Mouse (Mus musculus) adrenal gland, postnatal 14 days (tissue): ENCODE data around the gene 2210011C24Rik. TPM values are rescaled to one million over a fixed set of nuclear protein-coding genes. Genes with fewer than 3 reads are reported as not detected.
A peak's percentile ranks its signal among the peaks of the same experiment; 100 is the strongest.

Experiments used
- DNase-seq: peaks from one replicate; pipeline ENCODE4 v3.0.0; 2021; ENCODE audit warnings: mixed read lengths
- long read RNA-seq, 2 experiments: library from polyadenylated mRNA; stranded (forward); transcript quantifications; one replicate each; pipeline ENCODE4 v2.0.0; 2021
- total RNA-seq: library from RNA; stranded (reverse); gene quantifications from 2 replicates; pipeline ENCODE4 v1.2.3, GENCODE M21; 2021

2210011C24Rik gene
- not detected in 2 replicates for total RNA-seq
- long read RNA-seq, experiment 1, partial matches to known transcripts: 0 of 1 reads
- long read RNA-seq, experiment 1, other reads (novel, unspliced or antisense): 0 of 1 reads
- long read RNA-seq, experiment 2: 0 reads

- DNase-seq: no peak
These were observed at the start of gene 2210011C24Rik for GRCm38 (mm10) chr8:84011705-84012498. 2210011C24Rik (minus strand) TSS chr8:84012171.

- no peak for DNase-seq
These were observed 48.3 kb upstream of the 2210011C24Rik start for GRCm38 (mm10) chr8:84060245-84060644.

- no peak for DNase-seq
These were observed 47.3 kb upstream of the 2210011C24Rik start for GRCm38 (mm10) chr8:84059226-84059625.

- no peak for DNase-seq
These were observed 45.9 kb upstream of the 2210011C24Rik start for GRCm38 (mm10) chr8:84057827-84058226.

GRCm38 (mm10) chr8:84053229-84053628 lies 41.3 kb upstream of the 2210011C24Rik start:
- no peak for DNase-seq

- DNase-seq: no peak
These were observed 40.8 kb upstream of the 2210011C24Rik start for GRCm38 (mm10) chr8:84052746-84053145.

GRCm38 (mm10) chr8:84048171-84048570 lies 36.2 kb upstream of the 2210011C24Rik start:
- no peak for DNase-seq

- DNase-seq: no peak
These were observed 34.5 kb upstream of the 2210011C24Rik start for GRCm38 (mm10) chr8:84046505-84046904.

GRCm38 (mm10) chr8:84044900-84045299 lies 32.9 kb upstream of the 2210011C24Rik start, which contains the start of gene Rln3:
Rln3 (minus strand) TSS chr8:84045000.
- no peak for DNase-seq

GRCm38 (mm10) chr8:84044103-84044502 lies 32.1 kb upstream of the 2210011C24Rik start:
- no peak for DNase-seq

- DNase-seq: no peak
These were observed 31.0 kb upstream of the 2210011C24Rik start for GRCm38 (mm10) chr8:84042948-84043342.

GRCm38 (mm10) chr8:84042066-84042947 lies 30.3 kb upstream of the 2210011C24Rik start, which contains the start of gene Il27ra:
Il27ra (minus strand) TSS chr8:84042589.
- peak; percentile 86 for DNase-seq

GRCm38 (mm10) chr8:84039050-84039449 lies 27.1 kb upstream of the 2210011C24Rik start:
- DNase-seq: peak; percentile 83

- DNase-seq: peak; percentile 75
These were observed 26.0 kb upstream of the 2210011C24Rik start for GRCm38 (mm10) chr8:84038015-84038414.

GRCm38 (mm10) chr8:84032777-84033176 lies 20.8 kb upstream of the 2210011C24Rik start:
- DNase-seq: peak; percentile 46

GRCm38 (mm10) chr8:84029272-84029671 lies 17.3 kb upstream of the 2210011C24Rik start:
- DNase-seq: no peak

GRCm38 (mm10) chr8:84027449-84027848 lies 15.5 kb upstream of the 2210011C24Rik start:
- peak; percentile 37 for DNase-seq

- DNase-seq: peak; percentile 73
These were observed 13.9 kb upstream of the 2210011C24Rik start for GRCm38 (mm10) chr8:84025863-84026262.

- peak; percentile 82 for DNase-seq
These were observed 12.2 kb upstream of the 2210011C24Rik start for GRCm38 (mm10) chr8:84024171-84024570.

GRCm38 (mm10) chr8:84023631-84024030 lies 11.7 kb upstream of the 2210011C24Rik start:
- no peak for DNase-seq

GRCm38 (mm10) chr8:84023085-84023484 lies 11.1 kb upstream of the 2210011C24Rik start:
- DNase-seq: peak; percentile 60

GRCm38 (mm10) chr8:84021569-84021968 lies 9.6 kb upstream of the 2210011C24Rik start:
- no peak for DNase-seq

GRCm38 (mm10) chr8:84021096-84021495 lies 9.1 kb upstream of the 2210011C24Rik start, which contains the start of gene Palm3:
Palm3 (plus strand) TSS chr8:84021471.
- DNase-seq: peak; percentile 42
